Mouse (Mus musculus) liver, embryonic 14.5 days (tissue): Measurements from ENCODE around the gene Bak1. TPM values are rescaled to one million over a fixed set of nuclear protein-coding genes. Genes with fewer than 3 reads are reported as not detected.
A peak's percentile ranks its signal among the peaks of the same experiment; 100 is the strongest.

Experiments
- ATAC-seq: fragments of 200-750 bp; cut with Nextera tagmentation; 2 replicates; pipeline ENCODE4 v1.8.0; 2017; ENCODE audit warnings: moderate number of reproducible peaks, mild to moderate bottlenecking, moderate library complexity; ENCODE audit not compliant: insufficient read depth
- DNase-seq, 3 experiments: peaks; one replicate each; pipeline ENCODE4 v3.0.0-alpha.2; 2012 to 2013; ENCODE audit warnings: low read depth in 3 of 3, low spot score in 3 of 3
- H3K27ac ChIP-seq: fragments of 300-500 bp; sonication (generic); 2 replicates; pipeline ENCODE4 v1.5.1; 2014; ENCODE audit warnings: moderate library complexity, mild to moderate bottlenecking, control low read depth, inconsistent platforms
- H3K27me3 ChIP-seq: fragments of 300-500 bp; sonication (generic); 2 replicates; pipeline ENCODE4 v1.6.1; 2014; ENCODE audit warnings: mild to moderate bottlenecking, low read length, moderate library complexity; ENCODE audit not compliant: control insufficient read depth, insufficient read depth
- H3K36me3 ChIP-seq: fragments of 300-500 bp; sonication (generic); replicated peaks from 2 replicates; pipeline ENCODE4 v1.6.1; 2014; ENCODE audit warnings: low read depth; ENCODE audit not compliant: control insufficient read depth, insufficient read depth
- H3K4me1 ChIP-seq, 2 experiments: fragments of 200-500 bp in 1 of 2; fragments of 300-500 bp in 1 of 2; sonication (generic) in 1 of 2; replicated peaks; 2 replicates each; pipeline ENCODE4 v1.6.1; 2012 to 2014; ENCODE audit warnings: antibody characterized with exemption in 1 of 2, inconsistent platforms in 1 of 2, low read length in 1 of 2; ENCODE audit not compliant: control insufficient read depth in 2 of 2, insufficient read depth in 2 of 2
- H3K4me2 ChIP-seq: fragments of 300-500 bp; sonication (generic); 2 replicates; pipeline ENCODE4 v1.6.1; 2014; ENCODE audit warnings: low read depth, mild to moderate bottlenecking, control low read depth, moderate library complexity
- H3K4me3 ChIP-seq, 2 experiments: fragments of 200-500 bp in 1 of 2; fragments of 300-500 bp in 1 of 2; sonication (generic) in 1 of 2; 2 replicates each; pipeline ENCODE4 v1.5.1; 2012 to 2014; ENCODE audit warnings: low read depth in 2 of 2, low read length in 2 of 2, mild to moderate bottlenecking in 2 of 2, control low read depth in 1 of 2, inconsistent platforms in 1 of 2, moderate library complexity in 1 of 2; ENCODE audit not compliant: insufficient read depth in 1 of 2
- H3K9ac ChIP-seq: fragments of 300-500 bp; sonication (generic); replicated peaks from 2 replicates; pipeline ENCODE4 v1.6.1; 2014; ENCODE audit warnings: mild to moderate bottlenecking, control low read depth, moderate library complexity
- H3K9me3 ChIP-seq: fragments of 300-500 bp; sonication (generic); 2 replicates; pipeline ENCODE4 v1.6.1; 2016; ENCODE audit warnings: low read length, mixed read lengths; ENCODE audit not compliant: control insufficient read depth
- CTCF ChIP-seq: IDR thresholded peaks from 2 replicates; pipeline ENCODE4 v1.5.1; 2016; ENCODE audit warnings: antibody characterized with exemption, low read depth, control low read depth
- EP300 ChIP-seq: IDR thresholded peaks from 2 replicates; pipeline ENCODE4 v1.6.1; 2016; ENCODE audit warnings: antibody characterized with exemption, low read depth
- WGBS: fragments of 180-500 bp; shearing (Covaris S2); extraction: QIAGEN DNeasy Blood & Tissue Kit; methylation state at CpG from one replicate; pipeline ENCODE4 v1.1.7; 2014; ENCODE audit not compliant: insufficient replicate concordance; 5-methylcytosine and 5-hydroxymethylcytosine counted together
- polyA plus RNA-seq, 2 experiments: library from polyadenylated mRNA; depleted of rRNA in 1 of 2; stranded (reverse) in 1 of 2; unstranded in 1 of 2; fragments of >200 nt; fragmentation: Nextera tagmentation in 1 of 2; extraction: Ambion mirVana in 1 of 2; gene quantifications; 2 replicates each; pipeline versions ENCODE4 v1.2.1 to v1.2.3; 2012 to 2014

Gene Bak1
- polyA plus RNA-seq, 2 experiments = 5.8 to 16.1 TPM

GRCm38 (mm10) chr17:27025326-27025902 lies 3.4 kb downstream of the Bak1 start:
- no peaks in the 10 kb centered on the region for H3K9me3 ChIP-seq
- DNase-seq (no peak), ATAC-seq (no peak)
- H3K4me1 ChIP-seq = peaks cover 0 to 12% of the 10 kb centered on the region in 2 experiments
- no peak overlapping the region for H3K27ac ChIP-seq
- WGBS = 74% methylated on average over 17 of the region's 17 CpGs
- TF ChIP-seq CTCF (no peak), EP300 (no peak)
- H3K27me3 ChIP-seq = no peaks in the 10 kb centered on the region
- H3K4me3 ChIP-seq = no peak overlapping the region
- H3K4me2 ChIP-seq = no peak overlapping the region
- H3K9ac ChIP-seq = no peak overlapping the region
- peaks cover 6% of the 10 kb centered on the region for H3K36me3 ChIP-seq

- Histone ChIP-seq H3K27ac (no peak overlapping the region), H3K9ac (no peak overlapping the region), H3K4me3 (no peak overlapping the region), H3K27me3 (no peaks in the 10 kb centered on the region), H3K9me3 (no peaks in the 10 kb centered on the region), H3K4me1 (peaks cover 0 to 8% of the 10 kb centered on the region in 2 experiments; a peak in 3 of 4 replicates), H3K36me3 (peaks cover 6% of the 10 kb centered on the region), H3K4me2 (no peak overlapping the region)
- WGBS = 62% methylated on average over 4 of the region's 4 CpGs
- no peak for TF ChIP-seq CTCF
- no peak for TF ChIP-seq EP300
- DNase-seq = no peak
- peak; percentile 27; the same call in 1 of the 2 replicates for ATAC-seq
Observed at GRCm38 (mm10) chr17:27023342-27023741, 5.5 kb downstream of the Bak1 start.

DNA sequence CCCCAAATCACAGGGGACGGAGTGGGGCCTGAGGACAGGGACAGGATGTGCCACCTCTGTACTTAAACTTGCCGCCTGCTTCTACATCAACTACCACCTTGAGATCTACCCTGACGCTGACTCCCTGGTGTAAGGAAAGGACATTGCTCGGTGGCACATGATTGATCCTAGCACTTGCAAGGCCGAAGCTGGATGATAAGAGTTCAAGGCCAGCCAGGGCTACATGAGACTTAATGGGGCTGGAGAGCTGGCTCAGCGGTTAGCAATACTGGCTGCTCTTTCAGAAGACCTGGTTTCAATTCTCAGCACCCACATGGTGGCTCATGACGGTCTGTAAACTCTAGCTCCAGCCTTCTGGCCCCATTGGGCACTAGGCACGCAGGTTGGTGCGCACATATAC lies 7.1 kb downstream of the Bak1 start:
- no peak overlapping the region for H3K4me2 ChIP-seq
- H3K9ac ChIP-seq = no peak overlapping the region
- H3K27ac ChIP-seq = no peak overlapping the region
- peaks cover 6% of the 10 kb centered on the region for H3K36me3 ChIP-seq
- no peaks in the 10 kb centered on the region for H3K9me3 ChIP-seq
- H3K4me1 ChIP-seq = no peaks in the 10 kb centered on the region
- WGBS = 77% methylated on average over 9 of the region's 9 CpGs
- TF ChIP-seq EP300 (no peak), CTCF (no peak)
- ATAC-seq (no peak), DNase-seq (no peak)
- no peak overlapping the region for H3K4me3 ChIP-seq
- no peaks in the 10 kb centered on the region for H3K27me3 ChIP-seq

DNA sequence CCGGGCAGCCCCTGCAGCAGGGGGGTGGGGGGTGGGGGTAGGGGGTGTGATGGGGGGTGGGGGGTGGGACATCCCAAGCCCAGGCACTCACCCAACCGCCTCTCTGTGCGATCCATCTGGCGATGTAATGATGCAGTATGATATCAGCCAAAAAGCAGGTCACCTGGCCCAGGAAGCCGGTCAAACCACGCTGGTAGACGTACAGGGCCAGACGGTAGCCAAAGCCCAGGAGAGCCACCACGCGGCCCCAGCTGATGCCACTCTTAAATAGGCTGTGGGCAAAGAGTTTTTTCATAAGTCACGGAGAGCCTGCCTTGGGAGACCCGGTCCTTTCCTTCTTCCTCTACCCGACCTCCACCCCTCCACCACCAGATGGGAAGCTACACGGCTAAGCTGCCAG lies 7.7 kb downstream of the Bak1 start:
- no peaks in the 10 kb centered on the region for H3K9me3 ChIP-seq
- H3K4me1 ChIP-seq = no peaks in the 10 kb centered on the region
- no peak overlapping the region for H3K4me3 ChIP-seq
- 83% methylated on average over 14 of the region's 14 CpGs for WGBS
- no peak overlapping the region for H3K4me2 ChIP-seq
- ATAC-seq (no peak), DNase-seq (no peak)
- no peaks in the 10 kb centered on the region for H3K27me3 ChIP-seq
- H3K36me3 ChIP-seq = peaks cover 6% of the 10 kb centered on the region
- H3K9ac ChIP-seq = no peak overlapping the region
- no peak for TF ChIP-seq CTCF
- no peak for TF ChIP-seq EP300
- no peak overlapping the region for H3K27ac ChIP-seq

GRCm38 (mm10) chr17:27018555-27019196 lies 10.1 kb downstream of the Bak1 start:
- Histone ChIP-seq H3K9me3 (no peaks in the 10 kb centered on the region), H3K27me3 (no peaks in the 10 kb centered on the region), H3K36me3 (peaks cover 6% of the 10 kb centered on the region), H3K9ac (peak overlapping the region; percentile 63), H3K4me3 (peak overlapping the region in 1 of 2 experiments; percentile 65; a peak in 2 of 4 replicates), H3K4me2 (peak overlapping the region; percentile 68), H3K27ac (no peak overlapping the region), H3K4me1 (no peaks in the 10 kb centered on the region)
- DNase-seq = no peak
- 46% methylated on average over 12 of the region's 12 CpGs for WGBS
- no peak for TF ChIP-seq CTCF
- TF ChIP-seq EP300 = no peak
- ATAC-seq = no peak
